Mouse (Mus musculus) embryonic facial prominence, embryonic 14.5 days (tissue): ENCODE measurements at regions not wholly inside any gene's neighbourhood (a gene's known extent, or its start where the extent isn't known, plus 50 kb on each side); places are given as distances from the start of the nearest gene placed in this dataset.

Experiments
- ATAC-seq: fragments of 200-750 bp; cut with Nextera tagmentation; 2 replicates; pipeline ENCODE4 v1.8.0; 2017; ENCODE audit warnings: low read depth, moderate number of reproducible peaks, moderate TSS enrichment
- DNase-seq: peaks from one replicate; pipeline ENCODE4 v3.0.0-alpha.2; 2015; ENCODE audit warnings: low spot score
- H3K27ac ChIP-seq: fragments of 300-500 bp; sonication (generic); replicated peaks from 2 replicates; pipeline ENCODE4 v1.5.1; 2014; ENCODE audit warnings: low read depth, mild to moderate bottlenecking, low read length, moderate library complexity
- H3K27me3 ChIP-seq: fragments of 300-500 bp; sonication (generic); replicated peaks from 2 replicates; pipeline ENCODE4 v1.6.1; 2014; ENCODE audit warnings: low read length; ENCODE audit not compliant: control insufficient read depth, insufficient read depth
- H3K36me3 ChIP-seq: fragments of 300-500 bp; sonication (generic); 2 replicates; pipeline ENCODE4 v1.6.1; 2014; ENCODE audit warnings: low read length, mixed read lengths; ENCODE audit not compliant: control insufficient read depth, insufficient read depth
- H3K4me1 ChIP-seq: fragments of 300-500 bp; sonication (generic); 2 replicates; pipeline ENCODE4 v1.6.1; 2014; ENCODE audit warnings: antibody characterized with exemption, low read length; ENCODE audit not compliant: control insufficient read depth, insufficient read depth
- H3K4me2 ChIP-seq: fragments of 300-500 bp; sonication (generic); 2 replicates; pipeline ENCODE4 v1.6.1; 2014; ENCODE audit warnings: low read depth, mild to moderate bottlenecking, low read length, moderate library complexity, mixed read lengths
- H3K4me3 ChIP-seq: fragments of 300-500 bp; sonication (generic); 2 replicates; pipeline ENCODE4 v1.5.1; 2014; ENCODE audit warnings: low read depth, mild to moderate bottlenecking, low read length
- H3K9ac ChIP-seq: fragments of 300-500 bp; sonication (generic); 2 replicates; pipeline ENCODE4 v1.6.1; 2014; ENCODE audit warnings: low read depth, mild to moderate bottlenecking, low read length, moderate library complexity, mixed read lengths
- H3K9me3 ChIP-seq: fragments of 300-500 bp; sonication (generic); 2 replicates; pipeline ENCODE4 v1.6.1; 2016; ENCODE audit warnings: low read length; ENCODE audit not compliant: control insufficient read depth
- WGBS: fragments of 180-500 bp; shearing (Covaris S2); extraction: QIAGEN DNeasy Blood & Tissue Kit; methylation state at CpG from one replicate; pipeline ENCODE4 v1.1.7; 2014; 5-methylcytosine and 5-hydroxymethylcytosine counted together

GRCm38 (mm10) chr2:143364193-143364592 lies 181.8 kb upstream of the Pcsk2 start:
- no peaks in the 10 kb centered on the region for H3K4me1 ChIP-seq
- H3K27me3 ChIP-seq: no peaks in the 10 kb centered on the region
- no peak overlapping the region for H3K4me2 ChIP-seq
- 73% methylated on average over 6 of the region's 6 CpGs for WGBS
- ATAC-seq: no peak
- no peaks in the 10 kb centered on the region for H3K36me3 ChIP-seq
- no peak overlapping the region for H3K4me3 ChIP-seq
- no peak overlapping the region for H3K27ac ChIP-seq
- peak; percentile 15 for DNase-seq
- H3K9me3 ChIP-seq: no peaks in the 10 kb centered on the region
- H3K9ac ChIP-seq: no peak overlapping the region

- H3K27ac ChIP-seq: no peak overlapping the region
- ATAC-seq: no peak
- WGBS: 94% methylated on average over 5 of the region's 5 CpGs
- no peaks in the 10 kb centered on the region for H3K36me3 ChIP-seq
- H3K9me3 ChIP-seq: no peaks in the 10 kb centered on the region
- no peaks in the 10 kb centered on the region for H3K4me1 ChIP-seq
- DNase-seq: no peak
- no peak overlapping the region for H3K4me2 ChIP-seq
- no peaks in the 10 kb centered on the region for H3K27me3 ChIP-seq
- no peak overlapping the region for H3K4me3 ChIP-seq
- H3K9ac ChIP-seq: no peak overlapping the region
Measured at GRCm38 (mm10) chr2:143365976-143366375, 180.0 kb upstream of the Pcsk2 start.
